Mouse (Mus musculus) ES-Bruce4 (cell line): Measurements from ENCODE around the gene Wee2. TPM values are rescaled to one million over a fixed set of nuclear protein-coding genes. Genes with fewer than 3 reads are reported as not detected.

Source experiments
- H3K27ac ChIP-seq: 2 replicates; pipeline ENCODE4 v1.5.1; 2012; ENCODE audit warnings: low read length, inconsistent platforms; ENCODE audit not compliant: insufficient read depth
- H3K27me3 ChIP-seq: 2 replicates; pipeline ENCODE4 v1.6.1; 2012; ENCODE audit warnings: mild to moderate bottlenecking, low read length, inconsistent platforms; ENCODE audit not compliant: control insufficient read depth, poor library complexity, insufficient read depth, severe bottlenecking
- H3K36me3 ChIP-seq: 2 replicates; pipeline ENCODE4 v1.6.1; 2012; ENCODE audit warnings: inconsistent platforms, mild to moderate bottlenecking, low read length, moderate library complexity; ENCODE audit not compliant: control insufficient read depth, poor library complexity, insufficient read depth, severe bottlenecking
- H3K4me1 ChIP-seq: one replicate; pipeline ENCODE4 v1.8.1; 2011; ENCODE audit warnings: low read length; ENCODE audit not compliant: control insufficient read depth, insufficient read depth
- H3K4me3 ChIP-seq: 2 replicates; pipeline ENCODE4 v1.5.1; 2011; ENCODE audit warnings: low read depth, mild to moderate bottlenecking, low read length
- H3K9ac ChIP-seq: 2 replicates; pipeline ENCODE4 v1.6.1; 2012; ENCODE audit warnings: low read depth, mild to moderate bottlenecking, inconsistent platforms; ENCODE audit not compliant: poor library complexity, severe bottlenecking
- H3K9me3 ChIP-seq: replicated peaks from 2 replicates; pipeline ENCODE4 v1.6.1; 2012; ENCODE audit warnings: mild to moderate bottlenecking, low read length, inconsistent platforms; ENCODE audit not compliant: control insufficient read depth, poor library complexity, insufficient read depth, severe bottlenecking
- CTCF ChIP-seq: IDR thresholded peaks from one replicate; pipeline ENCODE4 v1.8.1; 2011; ENCODE audit warnings: low read depth, low read length
- EP300 ChIP-seq: IDR thresholded peaks from 2 replicates; pipeline ENCODE4 v1.6.1; 2011; ENCODE audit warnings: low read depth, low read length; ENCODE audit not compliant: insufficient read depth
- POLR2A ChIP-seq: IDR thresholded peaks from one replicate; pipeline ENCODE4 v1.8.1; 2011; ENCODE audit warnings: low read length; ENCODE audit not compliant: insufficient read depth
- polyA plus RNA-seq: library from polyadenylated mRNA; stranded (reverse); fragments of >200 nt; gene quantifications from 2 replicates; pipeline ENCODE4 v1.2.4, GENCODE M21; 2011; ENCODE audit warnings: low read depth; ENCODE audit not compliant: missing spikeins, insufficient read depth, insufficient read length

The Wee2 gene
- polyA plus RNA-seq = not detected in 2 replicates

DNA sequence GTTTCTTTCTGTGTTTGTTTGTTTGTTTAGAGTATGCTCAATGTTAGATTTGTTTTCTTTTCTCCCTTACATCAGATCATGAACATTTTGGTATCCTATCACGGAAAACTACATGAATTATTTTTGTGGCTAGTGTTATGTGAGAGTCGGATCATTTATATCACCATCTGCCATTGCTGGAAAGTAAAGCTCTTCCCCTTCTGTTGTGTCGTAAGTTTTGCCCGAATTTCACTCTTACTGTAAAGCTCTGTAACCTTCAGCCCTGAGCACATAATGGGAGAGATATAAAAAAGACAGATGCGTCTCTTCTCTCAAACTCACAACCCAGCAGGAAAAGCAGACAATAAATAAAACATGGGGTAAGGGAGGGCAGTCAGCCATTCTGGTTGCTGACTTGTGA, at the start of gene Wee2:
Gene Wee2 (plus strand): TSS at position 153 of the 400 bp plus-strand sequence.
- H3K9me3 ChIP-seq = no peaks in the 10 kb centered on the region
- H3K9ac ChIP-seq = no peak within 1 kb of the TSS
- TF ChIP-seq CTCF (no peak), EP300 (no peak)
- H3K4me1 ChIP-seq = no peaks in the 10 kb centered on the region
- H3K36me3 ChIP-seq = no peaks in the 10 kb centered on the region
- no peak within 1 kb of the TSS for H3K27ac ChIP-seq
- H3K27me3 ChIP-seq = peaks cover 7% of the 10 kb centered on the region
- H3K4me3 ChIP-seq = no peak within 1 kb of the TSS

DNA sequence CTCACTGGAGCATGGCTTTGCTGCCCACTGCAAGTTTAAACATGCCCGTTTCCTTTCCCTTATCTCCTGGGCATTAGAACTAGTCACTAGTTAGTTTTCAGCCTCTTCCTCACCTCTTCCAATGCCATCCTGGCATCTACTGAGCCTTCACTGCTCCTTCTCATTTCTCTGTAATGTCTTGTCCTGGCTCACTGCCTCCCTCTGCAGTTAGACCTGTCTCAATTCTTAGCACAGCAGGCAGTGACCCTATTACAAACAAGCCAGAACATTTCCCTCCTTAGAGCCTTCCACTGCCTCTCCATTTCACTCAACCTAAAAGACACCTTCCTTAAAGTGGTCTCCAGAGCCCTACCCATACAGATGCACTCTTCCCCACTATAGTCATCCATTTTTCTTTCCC, 47.9 kb upstream of the Wee2 start:
- no peak overlapping the region for H3K4me3 ChIP-seq
- peaks cover 14% of the 10 kb centered on the region for H3K36me3 ChIP-seq
- TF ChIP-seq CTCF (no peak), POLR2A (no peak), EP300 (no peak)
- no peaks in the 10 kb centered on the region for H3K27me3 ChIP-seq
- no peaks in the 10 kb centered on the region for H3K4me1 ChIP-seq
- no peak overlapping the region for H3K27ac ChIP-seq
- no peak overlapping the region for H3K9ac ChIP-seq
- peaks cover 13% of the 10 kb centered on the region for H3K9me3 ChIP-seq

DNA sequence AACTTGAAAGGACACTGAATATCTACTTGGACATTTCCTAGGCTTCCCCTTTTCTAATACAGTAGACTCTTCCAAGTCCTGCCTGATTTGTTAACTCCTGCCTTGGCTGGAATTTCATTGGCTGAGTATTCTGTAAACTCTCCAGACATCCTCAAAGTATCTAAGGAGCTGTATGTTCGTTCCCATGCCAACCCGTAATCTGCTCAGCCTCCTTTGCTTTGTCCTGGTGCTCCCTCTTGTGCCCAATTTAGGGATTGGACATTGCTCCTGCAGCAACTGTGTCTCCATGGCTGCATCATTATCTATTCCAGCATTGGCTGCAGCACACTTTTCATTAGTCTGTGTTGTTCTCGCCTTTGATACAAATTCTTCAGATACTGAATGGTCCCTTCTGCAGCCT, 45.7 kb upstream of the Wee2 start:
- H3K4me3 ChIP-seq = no peak overlapping the region
- H3K36me3 ChIP-seq = peaks cover 19% of the 10 kb centered on the region
- H3K27ac ChIP-seq = no peak overlapping the region
- TF ChIP-seq CTCF (peak; percentile 61), POLR2A (no peak), EP300 (no peak)
- no peak overlapping the region for H3K9ac ChIP-seq
- peaks cover 13% of the 10 kb centered on the region for H3K9me3 ChIP-seq
- no peaks in the 10 kb centered on the region for H3K4me1 ChIP-seq
- no peaks in the 10 kb centered on the region for H3K27me3 ChIP-seq

DNA sequence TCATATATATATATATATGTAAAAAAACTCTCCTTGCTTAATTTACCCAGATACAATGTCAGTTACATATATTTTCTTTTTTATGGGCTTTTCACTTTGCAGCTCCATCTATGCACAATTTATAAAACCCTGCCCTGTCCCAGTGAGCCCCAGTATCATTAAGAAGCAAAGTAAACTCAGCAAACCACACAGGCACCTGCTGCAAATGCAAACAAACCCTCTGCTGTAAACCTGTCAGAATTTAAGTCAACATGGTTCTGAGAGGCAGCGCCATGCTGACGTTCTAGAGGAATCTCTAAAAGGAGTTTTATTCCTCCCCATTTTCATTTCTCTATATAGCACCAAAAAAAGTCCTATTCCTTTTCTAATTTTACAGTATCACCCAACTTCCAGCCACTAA, 36.9 kb upstream of the Wee2 start:
- Histone ChIP-seq H3K27ac (no peak overlapping the region), H3K4me3 (no peak overlapping the region), H3K4me1 (no peaks in the 10 kb centered on the region), H3K9me3 (0 out of 2 replicates have a peak, but pooled peaks cover 6% of the 10 kb centered on the region), H3K9ac (no peak overlapping the region), H3K27me3 (no peaks in the 10 kb centered on the region), H3K36me3 (peaks cover 18% of the 10 kb centered on the region)
- TF ChIP-seq POLR2A (no peak), CTCF (no peak), EP300 (no peak)

DNA sequence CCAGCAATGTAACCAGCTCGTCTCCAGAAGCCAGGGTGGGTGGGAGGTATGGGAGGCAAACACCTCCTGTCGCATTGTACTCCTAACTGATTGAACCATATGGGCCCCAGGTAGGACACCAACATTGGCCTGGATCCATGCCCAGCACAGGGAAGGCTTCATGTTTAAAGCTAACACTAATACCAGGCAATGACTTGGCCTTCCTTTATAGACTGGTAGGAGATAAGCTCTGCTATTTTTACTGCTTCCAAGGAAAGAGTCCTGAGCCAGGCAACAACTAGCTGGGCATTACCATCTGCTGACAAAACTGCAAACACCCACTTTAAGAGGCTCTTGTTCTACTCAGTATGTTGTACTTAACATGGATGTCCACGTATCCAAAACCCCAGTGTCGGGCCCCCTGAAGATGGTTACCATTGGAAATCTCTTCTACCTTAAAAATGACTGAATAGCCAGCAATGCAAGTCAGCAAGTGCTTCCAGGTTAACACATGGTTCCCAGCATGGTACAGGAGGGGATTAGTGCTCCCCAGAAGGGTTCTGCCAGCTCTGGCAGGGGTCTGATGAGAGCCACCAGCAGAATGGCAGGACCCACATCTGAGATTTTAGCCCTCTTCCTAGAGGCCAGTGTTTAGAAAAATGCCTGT, 35.1 kb upstream of the Wee2 start:
- Histone ChIP-seq H3K9ac (no peak overlapping the region), H3K27me3 (no peaks in the 10 kb centered on the region), H3K4me1 (no peaks in the 10 kb centered on the region), H3K4me3 (no peak overlapping the region), H3K9me3 (0 out of 2 replicates have a peak, but pooled peaks cover 2% of the 10 kb centered on the region), H3K27ac (no peak overlapping the region), H3K36me3 (peaks cover 10% of the 10 kb centered on the region)
- no peak for TF ChIP-seq CTCF
- no peak for TF ChIP-seq POLR2A
- TF ChIP-seq EP300 = no peak

DNA sequence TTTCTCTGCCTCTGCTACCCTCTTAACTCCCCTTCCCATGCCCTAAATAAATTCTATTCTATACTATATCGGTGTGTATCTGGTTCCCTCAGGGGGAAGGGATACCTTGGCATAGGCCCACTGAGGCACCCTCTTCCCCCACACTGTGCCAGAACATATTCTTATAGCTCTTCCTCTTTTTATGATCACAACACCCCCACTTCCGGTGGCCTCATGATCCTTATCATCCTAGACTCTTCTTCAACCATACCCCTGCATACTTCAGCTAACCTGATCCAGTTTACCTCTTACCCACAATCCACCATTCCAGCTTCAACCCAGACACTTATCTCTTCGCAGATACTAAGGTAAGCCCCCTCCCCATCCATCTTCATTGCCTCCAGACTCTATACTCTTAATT, 27.8 kb upstream of the Wee2 start:
- Histone ChIP-seq H3K9me3 (no peaks in the 10 kb centered on the region), H3K4me1 (no peaks in the 10 kb centered on the region), H3K36me3 (no peaks in the 10 kb centered on the region; the same call in 1 of the 2 replicates), H3K9ac (no peak overlapping the region), H3K27ac (no peak overlapping the region), H3K27me3 (no peaks in the 10 kb centered on the region), H3K4me3 (no peak overlapping the region)
- TF ChIP-seq EP300 (no peak), CTCF (no peak), POLR2A (no peak)
